Mouse (Mus musculus): ENCODE data around the gene Zfp652.
"Not testable (repeated sequence)": the region's sequence is repeated elsewhere in the genome, so short reads cannot be mapped to it uniquely, and the experiment has no call there.

The Zfp652 gene

GRCm38 (mm10) chr11:95857306-95857705 is 144.8 kb downstream of the Zfp652 start:
- no peak for DNase-seq (ENCODE audit: low spot score)

- no peak for DNase-seq (ENCODE audit: low spot score)
These were observed 145.4 kb downstream of the Zfp652 start for GRCm38 (mm10) chr11:95857716-95858527.

- peak; percentile 96 for DNase-seq (ENCODE audit: low spot score)
These were observed 146.3 kb downstream of the Zfp652 start for GRCm38 (mm10) chr11:95858528-95859467.

- DNase-seq (ENCODE audit: low spot score), result peak; percentile 66
These were observed 147.0 kb downstream of the Zfp652 start for GRCm38 (mm10) chr11:95859468-95859855.

GRCm38 (mm10) chr11:95860071-95860490 is 147.6 kb downstream of the Zfp652 start:
- DNase-seq (ENCODE audit: low spot score), result no peak

GRCm38 (mm10) chr11:95861397-95861796 is 148.9 kb downstream of the Zfp652 start:
- DNase-seq (ENCODE audit: low spot score), result no peak

- DNase-seq (ENCODE audit: low spot score), result no peak
These were observed 157.0 kb downstream of the Zfp652 start for GRCm38 (mm10) chr11:95869442-95869841.

GRCm38 (mm10) chr11:95869918-95870470 is 157.5 kb downstream of the Zfp652 start:
- DNase-seq (ENCODE audit: low spot score), result no peak

GRCm38 (mm10) chr11:95875804-95876203 is 163.3 kb downstream of the Zfp652 start:
- no peak for DNase-seq (ENCODE audit: low spot score)

- DNase-seq (ENCODE audit: low spot score), result peak; percentile 64
These were observed 163.8 kb downstream of the Zfp652 start for GRCm38 (mm10) chr11:95876296-95876695.

- DNase-seq (ENCODE audit: low spot score), result not testable (repeated sequence)
These were observed 167.4 kb downstream of the Zfp652 start for GRCm38 (mm10) chr11:95879861-95880260.

Data from urinary bladder, postnatal 14 days (tissue).